Mouse (Mus musculus): ENCODE data around the gene Apbb2. TPM values are rescaled to one million over a fixed set of nuclear protein-coding genes. Genes with fewer than 3 reads are reported as not detected.

The Apbb2 gene
- total RNA-seq, 2 experiments from 2014 or later = 60.1 to 70.5 TPM

DNA sequence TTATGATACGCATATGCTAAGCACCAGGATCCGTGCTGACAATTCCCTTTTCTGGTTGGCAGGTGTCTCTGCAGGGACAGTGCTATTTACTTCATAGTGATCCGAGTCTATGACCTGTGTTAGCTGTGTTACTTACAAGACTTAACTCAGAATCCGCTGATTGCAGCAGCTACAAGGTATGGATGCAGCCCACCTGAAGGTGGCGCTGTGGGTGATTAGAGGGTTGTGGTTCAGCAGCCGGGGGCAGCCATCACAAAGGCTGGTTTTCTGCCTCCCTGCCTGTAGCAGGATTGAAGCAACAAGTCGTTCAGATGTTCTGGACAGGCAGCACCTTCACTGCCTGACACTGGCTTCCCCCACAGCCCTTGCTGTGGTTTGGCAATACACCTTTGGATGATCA is 280.0 kb downstream of the Apbb2 start:
- Histone ChIP-seq H3K27ac (no peak overlapping the region), H3K4me3 (no peak overlapping the region)
- no peak for DNase-seq (ENCODE audit: extremely low spot score in 1 of 2, low spot score in 2 of 2)
- intact Hi-C loops (cut with DNase I) = no loop called here
- TF ChIP-seq CTCF (IDR thresholded peaks at IDR 0.05) = peak; percentile 60

GRCm38 (mm10) chr5:66337969-66338345 is 280.6 kb downstream of the Apbb2 start:
- intact Hi-C loops (cut with DNase I) = no loop called here
- no peak overlapping the region for H3K27ac ChIP-seq
- peak in 1 of 2 experiments; percentile 28 for DNase-seq (ENCODE audit: extremely low spot score in 1 of 2, low spot score in 2 of 2)
- peak overlapping the region; percentile 42 for H3K4me3 ChIP-seq
- no peak for TF ChIP-seq CTCF (IDR thresholded peaks at IDR 0.05)

- intact Hi-C loops (cut with DNase I) = no loop called here
- H3K27ac ChIP-seq = no peak overlapping the region
- H3K4me3 ChIP-seq = peak overlapping the region; percentile 42
- TF ChIP-seq CTCF (IDR thresholded peaks at IDR 0.05) = no peak
- peak in 1 of 2 experiments; percentile 28 for DNase-seq (ENCODE audit: extremely low spot score in 1 of 2, low spot score in 2 of 2)
These were observed 281.3 kb downstream of the Apbb2 start for GRCm38 (mm10) chr5:66337025-66337968.

GRCm38 (mm10) chr5:66330806-66331205 is 287.8 kb downstream of the Apbb2 start:
- DNase-seq (ENCODE audit: extremely low spot score in 1 of 2, low spot score in 2 of 2) = no peak
- Histone ChIP-seq H3K27ac (no peak overlapping the region), H3K4me3 (no peak overlapping the region)
- intact Hi-C loops (cut with DNase I) = no loop called here
- no peak for TF ChIP-seq CTCF (IDR thresholded peaks at IDR 0.05)

DNA sequence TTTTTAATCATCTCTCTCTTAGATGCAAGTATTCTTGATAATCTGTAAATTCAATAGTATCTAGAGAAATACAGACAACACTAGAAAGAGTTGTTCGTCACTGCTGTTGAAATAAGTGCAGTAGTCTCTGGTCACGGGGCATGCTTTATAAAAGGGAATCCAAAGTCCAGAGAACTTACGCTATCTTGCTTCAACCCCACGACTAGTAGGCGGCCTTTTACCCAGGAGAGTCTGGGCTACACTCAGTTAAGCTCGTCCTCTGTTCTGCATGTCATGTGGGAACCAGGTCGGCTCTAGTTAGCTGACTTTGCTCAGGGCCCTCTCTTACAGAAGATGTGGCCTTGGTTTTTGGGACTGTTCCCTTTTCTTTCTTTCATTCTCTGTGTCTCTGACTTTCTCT is 289.8 kb downstream of the Apbb2 start:
- H3K27ac ChIP-seq = no peak overlapping the region

DNA sequence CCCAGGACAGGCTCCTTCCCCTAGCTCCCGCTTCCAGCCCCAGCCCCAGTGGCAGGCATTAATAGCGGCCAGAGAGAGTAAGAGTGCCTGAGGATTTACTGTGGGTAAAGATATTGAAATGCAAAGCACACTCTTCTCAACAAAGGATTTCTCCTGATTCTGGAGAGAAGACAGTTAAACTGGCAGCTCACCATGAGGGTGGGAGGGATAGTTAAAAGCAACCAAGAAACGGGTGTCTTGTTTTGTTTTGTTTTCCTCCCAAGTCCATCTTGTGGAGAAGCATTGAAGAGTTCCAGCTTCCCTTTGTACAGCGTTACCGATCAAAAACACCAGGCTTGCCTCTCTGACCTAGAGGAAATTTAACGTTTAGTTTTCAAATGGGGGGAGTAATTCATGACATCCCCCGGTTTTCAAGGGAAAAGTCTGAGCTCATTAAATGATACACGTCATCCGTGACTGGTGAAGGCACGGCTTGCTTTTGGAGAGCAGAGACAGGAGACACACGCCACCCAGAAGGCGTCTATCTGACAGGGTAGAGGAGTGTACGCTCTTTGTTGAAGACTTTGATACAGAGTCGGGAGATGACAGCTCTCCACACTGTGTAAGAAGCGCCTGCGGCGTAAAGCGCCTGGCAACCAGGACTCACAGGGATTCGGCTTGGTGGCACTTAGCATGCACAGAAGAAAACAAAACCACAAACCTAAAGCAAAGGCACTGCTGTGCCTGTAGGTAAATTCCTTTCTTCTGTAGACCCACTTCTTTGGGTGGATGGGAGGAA is 290.4 kb downstream of the Apbb2 start:
- Histone ChIP-seq H3K27ac (no peak overlapping the region; the same call in 1 of the 2 replicates), H3K4me3 (0 out of 2 replicates have a peak overlapping the region, but pooled peaks have one; percentile 4)
- no peak for TF ChIP-seq CTCF (IDR thresholded peaks at IDR 0.05)
- intact Hi-C loops (cut with DNase I) = no loop called here
- DNase-seq (ENCODE audit: extremely low spot score in 1 of 2, low spot score in 2 of 2) = no peak

More for the DNA sequence above, 289.8 kb downstream of the Apbb2 start:
- TF ChIP-seq CTCF (IDR thresholded peaks at IDR 0.05) = no peak
- intact Hi-C loops (cut with DNase I) = no loop called here
- DNase-seq (ENCODE audit: extremely low spot score in 1 of 2, low spot score in 2 of 2) = no peak
- H3K4me3 ChIP-seq = no peak overlapping the region

DNA sequence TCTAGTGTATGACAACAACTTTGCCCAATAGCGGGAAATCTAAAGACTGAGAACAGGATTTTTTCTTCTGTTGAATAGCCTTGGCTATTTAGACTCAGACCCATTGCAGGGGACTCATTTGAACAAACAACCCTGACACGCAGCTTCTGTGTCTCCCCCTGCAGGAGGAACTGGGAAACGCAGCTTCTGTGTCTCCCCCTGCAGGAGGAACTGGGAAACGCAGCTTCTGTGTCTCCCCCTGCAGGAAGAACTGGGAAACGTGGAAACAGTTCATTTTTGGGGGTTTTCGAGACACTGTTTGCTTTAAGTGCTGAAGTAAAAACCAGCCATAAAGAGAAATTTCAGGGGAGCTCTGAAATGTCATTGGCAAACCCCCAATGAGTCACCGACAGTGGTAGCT is 292.2 kb downstream of the Apbb2 start:
- DNase-seq (ENCODE audit: extremely low spot score in 1 of 2, low spot score in 2 of 2) = no peak
- intact Hi-C loops (cut with DNase I) = no loop called here
- peak; percentile 90 for TF ChIP-seq CTCF (IDR thresholded peaks at IDR 0.05)
- no peak overlapping the region for H3K4me3 ChIP-seq
- no peak overlapping the region for H3K27ac ChIP-seq

GRCm38 (mm10) chr5:66323603-66324002 is 295.0 kb downstream of the Apbb2 start:
- TF ChIP-seq CTCF (IDR thresholded peaks at IDR 0.05) = no peak
- peak overlapping the region; percentile 24; the same call in 1 of the 2 replicates for H3K27ac ChIP-seq
- DNase-seq (ENCODE audit: extremely low spot score in 1 of 2, low spot score in 2 of 2) = peak; percentile 50 to 59
- no peak overlapping the region for H3K4me3 ChIP-seq
- intact Hi-C loops (cut with DNase I) = no loop called here

DNA sequence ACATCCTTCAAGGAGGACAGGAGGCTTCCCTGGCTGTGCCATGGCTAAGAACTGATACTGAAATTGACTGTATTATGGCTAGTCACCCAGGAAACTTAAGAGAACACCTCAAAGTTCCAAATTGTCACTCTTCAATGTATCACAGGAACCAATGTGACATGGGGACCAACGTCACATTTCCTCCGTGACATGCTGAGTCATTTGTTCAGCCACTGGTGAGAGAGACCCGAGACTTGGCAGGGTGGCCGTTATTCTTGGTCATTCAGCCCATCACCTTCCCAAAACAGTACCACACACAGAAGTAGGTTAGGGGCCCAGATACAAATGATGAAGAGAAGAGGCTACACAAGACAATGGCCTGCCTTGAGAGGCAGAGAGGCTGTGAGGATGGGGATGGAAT is 295.5 kb downstream of the Apbb2 start:
- no peak for DNase-seq (ENCODE audit: extremely low spot score in 1 of 2, low spot score in 2 of 2)
- Histone ChIP-seq H3K27ac (peak overlapping the region; percentile 24; the same call in 1 of the 2 replicates), H3K4me3 (no peak overlapping the region)
- no peak for TF ChIP-seq CTCF (IDR thresholded peaks at IDR 0.05)
- intact Hi-C loops (cut with DNase I) = no loop called here

DNA sequence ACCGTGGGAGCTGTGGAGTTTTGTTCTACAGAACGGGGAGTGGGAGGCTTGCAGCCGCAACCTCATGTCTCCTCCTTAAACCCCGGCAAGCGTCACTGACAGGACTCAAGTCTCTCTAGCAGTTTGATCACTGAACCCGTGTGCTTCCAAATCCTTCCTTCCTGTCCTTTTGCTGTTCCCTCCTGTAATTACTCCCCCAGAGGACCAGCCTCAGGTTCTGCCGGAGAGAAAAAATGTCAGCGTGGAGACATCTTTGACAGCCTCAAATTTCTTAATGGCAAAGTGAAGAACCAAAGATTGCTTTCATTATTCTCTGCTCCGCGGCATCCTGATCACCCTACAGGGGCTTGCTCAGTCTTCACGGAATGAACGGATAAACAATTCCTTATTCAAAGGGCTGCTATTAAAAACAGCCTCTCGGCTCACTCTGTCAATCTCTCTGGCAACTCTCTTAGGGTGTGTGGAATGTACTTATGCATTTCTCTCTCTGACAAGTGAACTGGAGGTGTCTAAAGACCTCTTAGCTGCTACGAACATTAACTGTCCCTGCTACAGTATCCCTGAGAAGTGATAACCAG is 298.7 kb downstream of the Apbb2 start:
- no peak for DNase-seq (ENCODE audit: extremely low spot score in 1 of 2, low spot score in 2 of 2)
- intact Hi-C loops (cut with DNase I) = loop anchor here (5.0 kb wide), 1 partner anchor 58 kb away; no protein-coding TSS in a partner anchor
- Histone ChIP-seq H3K4me3 (no peak overlapping the region), H3K27ac (no peak overlapping the region)
- no peak for TF ChIP-seq CTCF (IDR thresholded peaks at IDR 0.05)

- intact Hi-C loops (cut with DNase I) = loop anchor here (5.0 kb wide), 1 partner anchor 57 kb away; no protein-coding TSS in a partner anchor
- H3K27ac ChIP-seq = no peak overlapping the region
These were observed 299.2 kb downstream of the Apbb2 start for GRCm38 (mm10) chr5:66319341-66319740.

More at GRCm38 (mm10) chr5:66319341-66319740, 299.2 kb downstream of the Apbb2 start:
- H3K4me3 ChIP-seq = no peak overlapping the region
- DNase-seq (ENCODE audit: extremely low spot score in 1 of 2, low spot score in 2 of 2) = peak; percentile 64 to 67
- TF ChIP-seq CTCF (IDR thresholded peaks at IDR 0.05) = peak; percentile 70
